Mouse (Mus musculus): ENCODE measurements around the gene H2-Eb1.

H2-Eb1 gene

GRCm38 (mm10) chr17:34315512-34315911 is 9.8 kb downstream of the H2-Eb1 start:
- DNase-seq (ENCODE audit: low spot score in 2 of 2) = no peak

- no peak for DNase-seq (ENCODE audit: low spot score in 2 of 2)
Measured at GRCm38 (mm10) chr17:34316697-34317096, 11.0 kb downstream of the H2-Eb1 start.

- no peak for DNase-seq (ENCODE audit: low spot score in 2 of 2)
Measured at GRCm38 (mm10) chr17:34317275-34317674, 11.6 kb downstream of the H2-Eb1 start.

GRCm38 (mm10) chr17:34325436-34325835 is 19.8 kb downstream of the H2-Eb1 start, which contains the start of gene H2-Eb2:
TSS of gene H2-Eb2 (plus strand) at chr17:34325665.
- DNase-seq (ENCODE audit: low spot score in 2 of 2) = no peak

GRCm38 (mm10) chr17:34326373-34326772 is 20.7 kb downstream of the H2-Eb1 start:
- no peak for DNase-seq (ENCODE audit: low spot score in 2 of 2)

GRCm38 (mm10) chr17:34329807-34330206 is 24.1 kb downstream of the H2-Eb1 start:
- DNase-seq (ENCODE audit: low spot score in 2 of 2) = no peak

DNA sequence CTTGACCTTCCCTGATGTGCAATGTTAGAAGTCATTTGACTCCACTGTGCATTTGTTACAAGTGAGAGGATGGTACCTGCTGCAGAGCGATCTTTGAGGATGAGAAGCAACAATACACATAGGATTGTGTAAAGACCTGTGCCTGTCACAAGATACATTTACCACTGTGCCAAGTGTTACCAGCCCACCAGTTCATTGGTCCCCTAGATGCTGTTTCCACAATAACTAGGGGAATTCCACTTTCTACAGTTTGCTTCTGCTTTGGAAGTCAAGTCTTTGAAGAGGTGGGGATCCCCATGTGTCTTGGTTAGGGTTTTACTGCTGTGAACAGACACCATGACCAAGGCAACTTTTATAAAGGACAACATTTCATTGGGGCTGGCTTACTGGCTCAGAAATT is 25.5 kb downstream of the H2-Eb1 start:
- DNase-seq (ENCODE audit: low spot score in 2 of 2) = no peak

DNA sequence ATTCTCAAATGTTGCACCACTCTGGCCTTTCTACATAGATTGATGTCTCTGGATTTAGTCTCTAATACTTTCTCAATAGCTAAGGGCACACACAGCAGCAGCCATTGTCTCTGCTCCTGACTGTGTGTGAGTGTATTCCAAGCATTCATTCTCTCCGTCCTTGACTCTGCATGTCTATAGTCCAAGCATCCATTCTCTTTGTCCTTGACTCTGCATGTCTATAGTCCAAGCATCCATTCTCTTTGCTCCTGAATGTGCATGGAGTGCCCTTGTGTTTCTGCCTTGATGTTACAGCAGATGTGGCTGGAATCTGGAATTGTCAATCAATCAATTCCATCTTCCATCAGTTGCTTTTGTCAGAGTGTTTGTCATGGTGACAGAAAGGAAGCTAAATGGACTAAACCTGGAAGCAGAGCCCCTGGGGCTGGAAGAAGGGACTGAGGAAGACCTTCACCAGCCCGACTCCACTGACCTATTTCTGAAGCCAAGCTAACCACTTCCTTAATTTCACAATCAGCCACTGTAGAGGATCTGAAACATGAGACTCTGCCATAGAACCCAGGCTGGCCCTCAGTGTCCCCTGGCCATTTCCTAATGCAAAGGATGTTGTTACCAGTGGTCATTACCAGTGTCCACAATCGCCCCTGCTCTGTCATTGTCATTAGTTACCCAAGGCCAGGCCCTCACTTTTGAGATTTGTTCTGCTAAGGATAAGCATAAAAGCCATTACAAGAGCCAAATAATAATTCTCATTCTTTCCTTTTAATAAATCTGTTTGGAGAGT is 35.1 kb downstream of the H2-Eb1 start:
- peak; percentile 8 to 36 for DNase-seq (ENCODE audit: low spot score in 2 of 2)

- no peak for DNase-seq (ENCODE audit: low spot score in 2 of 2)
Measured at GRCm38 (mm10) chr17:34344882-34345281, 39.2 kb downstream of the H2-Eb1 start.

DNA sequence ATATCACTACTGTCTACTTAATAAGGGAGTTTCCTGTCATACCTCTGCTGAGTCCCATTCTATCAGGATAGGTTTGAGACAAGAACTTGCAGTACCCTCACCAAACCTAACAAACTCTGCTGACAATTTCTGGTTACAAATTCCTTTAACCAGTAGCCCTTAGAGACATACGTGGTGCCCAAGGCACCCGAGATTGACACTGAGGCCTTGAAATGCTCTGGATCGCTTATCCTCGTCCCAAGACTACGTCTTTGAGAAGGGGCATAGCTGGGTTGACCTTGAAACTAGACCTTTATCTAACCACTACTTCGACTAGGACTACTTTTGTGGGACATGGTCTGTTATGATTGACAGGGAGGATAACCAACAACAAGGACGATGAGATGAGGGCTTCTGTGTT is 39.8 kb downstream of the H2-Eb1 start:
- DNase-seq (ENCODE audit: low spot score in 2 of 2) = no peak

GRCm38 (mm10) chr17:34346041-34346440 is 40.4 kb downstream of the H2-Eb1 start:
- no peak for DNase-seq (ENCODE audit: low spot score in 2 of 2)

DNA sequence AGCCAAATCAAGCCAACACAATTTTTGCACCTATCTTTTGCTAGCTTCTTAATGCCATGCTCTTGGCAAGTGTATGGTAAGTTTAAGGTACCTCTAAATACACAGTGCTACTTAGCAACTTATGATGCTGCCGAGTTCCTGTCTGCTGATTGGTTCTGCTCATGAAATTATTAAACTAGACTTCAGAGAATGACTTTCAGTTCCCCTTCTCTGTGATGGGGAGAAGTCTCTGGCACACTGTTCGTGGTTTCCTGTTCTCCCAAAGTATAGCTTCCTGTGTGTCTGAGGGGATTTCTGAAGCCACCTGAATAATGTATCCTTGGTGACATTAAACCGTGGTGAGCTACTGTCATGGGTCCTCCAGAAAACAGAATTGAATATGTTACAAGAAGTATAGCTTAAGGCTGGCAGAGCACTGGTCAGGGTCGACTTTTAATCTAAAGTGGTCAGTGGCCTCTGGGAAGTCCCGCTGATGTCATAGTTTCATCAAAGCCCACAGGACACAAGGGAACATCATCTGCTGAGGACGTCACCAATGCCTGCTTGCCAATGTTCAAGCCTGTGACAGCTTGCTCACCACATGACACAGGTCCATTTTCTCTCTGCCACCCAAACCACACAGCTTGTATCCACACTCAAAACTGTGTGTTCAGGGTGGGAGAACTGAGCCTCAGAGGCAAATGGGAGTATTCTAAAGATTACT is 42.1 kb downstream of the H2-Eb1 start:
- peak; percentile 68 to 72 for DNase-seq (ENCODE audit: low spot score in 2 of 2)

- DNase-seq (ENCODE audit: low spot score in 2 of 2) = peak; percentile 30 to 63
Measured at GRCm38 (mm10) chr17:34349429-34349828, 43.8 kb downstream of the H2-Eb1 start.

DNA sequence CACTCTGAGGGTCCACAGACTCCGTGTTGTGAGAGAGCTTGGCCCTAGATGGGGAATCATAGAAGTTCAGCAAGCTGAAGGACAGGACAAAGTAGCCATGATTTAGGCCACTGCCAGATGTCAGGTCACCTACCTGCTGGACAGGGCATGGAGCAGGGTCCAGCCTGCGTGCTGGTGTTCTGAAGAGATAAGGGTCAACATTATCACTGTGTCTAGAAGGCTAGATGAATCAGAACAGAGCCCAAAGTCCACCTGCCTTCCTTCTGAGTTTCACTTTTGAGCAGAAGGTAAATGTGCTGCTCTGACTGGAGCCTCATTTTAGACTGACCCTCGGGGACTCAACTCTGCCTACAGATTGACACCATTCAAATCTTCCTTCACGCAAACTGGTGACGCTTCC is 48.9 kb downstream of the H2-Eb1 start, which contains the start of gene Btnl2:
TSS of gene Btnl2 (plus strand) at position 284 of the 400 bp plus-strand sequence.
- no peak for DNase-seq (ENCODE audit: low spot score in 2 of 2)

GRCm38 (mm10) chr17:34354940-34355339 is 49.3 kb downstream of the H2-Eb1 start:
- peak in 1 of 2 experiments; percentile 44 for DNase-seq (ENCODE audit: low spot score in 2 of 2)

GRCm38 (mm10) chr17:34362954-34363546 is 57.4 kb downstream of the H2-Eb1 start:
- no peak for DNase-seq (ENCODE audit: low spot score in 2 of 2)

DNA sequence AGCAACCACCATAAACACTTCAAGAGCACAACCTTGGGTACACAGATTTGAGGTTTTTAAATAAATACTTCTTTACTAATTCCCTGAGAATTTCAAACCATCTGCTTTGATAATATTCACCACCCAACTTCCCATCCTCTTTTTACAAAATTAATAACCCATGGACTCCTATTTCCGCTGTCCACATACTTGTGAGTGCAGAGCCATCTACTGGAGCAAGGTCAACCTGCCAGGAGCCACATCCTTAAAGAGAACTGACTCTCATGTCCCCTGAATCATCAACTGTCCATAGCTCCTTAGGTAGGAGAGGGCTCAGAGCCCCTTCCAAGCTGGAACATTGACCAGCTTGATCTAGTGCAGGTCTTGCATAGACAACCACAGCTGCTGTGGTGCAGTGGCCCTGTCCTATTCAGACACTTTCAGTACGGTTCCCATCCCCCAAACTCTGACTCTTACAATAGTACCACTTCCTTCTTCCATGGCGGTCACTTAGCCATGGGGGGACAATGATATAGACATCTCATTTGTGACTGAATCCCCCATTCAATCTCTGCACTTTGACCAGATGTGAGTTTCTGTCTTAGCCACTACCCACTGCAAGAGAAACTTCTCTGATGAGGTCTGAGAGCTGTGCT is 58.1 kb downstream of the H2-Eb1 start:
- DNase-seq (ENCODE audit: low spot score in 2 of 2) = no peak

DNA sequence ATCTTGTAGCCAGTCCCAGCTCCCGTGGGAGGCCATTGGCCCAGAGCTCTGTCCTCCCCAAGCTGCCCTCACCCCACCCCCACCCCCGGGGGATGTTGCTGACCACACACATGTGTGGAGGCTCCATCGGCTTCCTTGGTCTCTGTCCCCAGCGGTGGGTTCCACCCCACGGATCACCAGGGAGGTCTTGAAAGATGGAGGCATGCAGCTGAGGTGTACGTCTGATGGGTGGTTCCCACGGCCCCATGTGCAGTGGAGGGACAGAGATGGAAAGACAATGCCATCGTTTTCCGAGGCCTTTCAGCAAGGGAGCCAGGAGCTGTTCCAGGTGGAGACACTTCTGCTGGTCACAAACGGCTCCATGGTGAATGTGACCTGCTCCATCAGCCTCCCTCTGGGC is 59.4 kb downstream of the H2-Eb1 start:
- DNase-seq (ENCODE audit: low spot score in 2 of 2) = no peak
